Mouse (Mus musculus): Measurements from ENCODE around the gene Tmem150c. TPM values are rescaled to one million over a fixed set of nuclear protein-coding genes. Genes with fewer than 3 reads are reported as not detected.

The Tmem150c gene
- polyA plus RNA-seq, 1 experiment, result 0.65 TPM

DNA sequence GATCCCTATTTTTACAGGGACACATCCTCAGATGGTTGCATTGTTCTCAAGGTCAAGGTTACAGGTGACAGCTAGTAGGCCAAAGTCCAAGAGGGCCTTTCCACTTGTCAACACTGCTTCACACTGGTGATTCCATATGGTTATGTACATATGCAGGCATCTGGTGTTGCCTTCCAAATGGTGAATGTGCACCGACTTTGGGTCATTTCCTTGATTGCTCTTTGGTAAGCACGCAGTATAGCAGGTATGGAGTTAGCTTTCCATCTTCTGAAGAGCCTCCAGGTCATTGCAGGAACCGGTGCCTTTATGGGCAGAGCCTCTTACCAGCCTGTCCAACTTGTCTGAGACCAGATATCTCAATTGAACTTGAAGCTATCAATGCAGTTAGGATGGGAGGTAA lies 127.0 kb downstream of the Tmem150c start:
- TF ChIP-seq CTCF (IDR thresholded peaks at IDR 0.05; ENCODE audit: control insufficient read depth, insufficient read depth, low read length) (no peak), POLR2A (IDR thresholded peaks at IDR 0.05; ENCODE audit: borderline replicate concordance, control insufficient read depth, low read depth, low read length) (no peak)
- Histone ChIP-seq H3K4me1 (ENCODE audit: control insufficient read depth, insufficient read depth, low read length) (no peaks in the 10 kb centered on the region), H3K27ac (ENCODE audit: control insufficient read depth, insufficient read depth, low read depth, low read length, poor library complexity) (no peak overlapping the region), H3K4me3 (replicated peaks; ENCODE audit: control insufficient read depth, low read depth, low read length) (no peak overlapping the region)
- WGBS, result 83% methylated on average over 3 of the region's 3 CpGs

DNA sequence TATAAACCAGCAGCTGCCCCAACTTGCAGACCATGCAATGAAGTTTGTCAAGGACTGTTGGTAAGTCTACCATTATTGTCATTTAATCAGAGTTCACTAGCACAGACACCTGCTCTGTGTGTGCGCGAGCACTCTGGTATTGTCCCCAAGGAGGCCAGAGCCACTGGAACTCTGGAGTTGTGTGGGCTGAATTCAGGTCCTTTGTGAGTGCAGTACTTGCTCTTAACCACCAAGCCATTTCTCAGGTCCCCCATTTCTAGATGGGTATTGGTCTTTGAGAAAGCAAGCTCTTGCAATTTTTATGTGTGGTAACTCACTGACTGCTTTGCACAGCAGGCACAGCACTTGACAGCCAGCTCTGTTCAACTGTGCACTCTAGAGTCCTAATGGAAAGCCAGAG lies 127.5 kb downstream of the Tmem150c start:
- Histone ChIP-seq H3K27ac (ENCODE audit: control insufficient read depth, insufficient read depth, low read depth, low read length, poor library complexity) (no peak overlapping the region), H3K4me3 (replicated peaks; ENCODE audit: control insufficient read depth, low read depth, low read length) (no peak overlapping the region), H3K4me1 (ENCODE audit: control insufficient read depth, insufficient read depth, low read length) (no peaks in the 10 kb centered on the region)
- WGBS, result 90% methylated on average over 2 of the region's 2 CpGs
- no peak for TF ChIP-seq POLR2A (IDR thresholded peaks at IDR 0.05; ENCODE audit: borderline replicate concordance, control insufficient read depth, low read depth, low read length)
- no peak for TF ChIP-seq CTCF (IDR thresholded peaks at IDR 0.05; ENCODE audit: control insufficient read depth, insufficient read depth, low read length)

DNA sequence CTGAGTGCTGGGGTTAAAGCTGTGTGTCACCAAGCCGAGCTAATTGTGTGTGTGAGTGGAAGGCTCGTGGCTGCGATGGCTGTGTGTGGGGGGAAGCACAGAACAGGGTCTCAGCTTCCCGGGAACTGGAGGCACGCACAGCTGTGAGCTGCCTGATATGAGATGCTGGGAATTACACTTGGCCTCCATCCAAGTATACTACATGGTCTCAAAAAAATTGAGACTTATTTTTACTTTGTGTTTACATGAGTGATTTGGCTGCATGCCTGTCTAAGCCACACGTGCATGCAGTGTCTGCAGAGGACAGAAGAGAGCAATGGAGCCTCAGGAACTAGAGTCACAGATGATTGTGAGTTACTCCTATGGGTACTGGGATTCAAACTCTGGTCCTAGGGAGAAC lies 129.5 kb downstream of the Tmem150c start:
- H3K4me3 ChIP-seq (replicated peaks; ENCODE audit: control insufficient read depth, low read depth, low read length), result no peak overlapping the region
- no peak overlapping the region for H3K27ac ChIP-seq (ENCODE audit: control insufficient read depth, insufficient read depth, low read depth, low read length, poor library complexity)
- TF ChIP-seq POLR2A (IDR thresholded peaks at IDR 0.05; ENCODE audit: borderline replicate concordance, control insufficient read depth, low read depth, low read length) (no peak), CTCF (IDR thresholded peaks at IDR 0.05; ENCODE audit: control insufficient read depth, insufficient read depth, low read length) (no peak)
- H3K4me1 ChIP-seq (ENCODE audit: control insufficient read depth, insufficient read depth, low read length), result no peaks in the 10 kb centered on the region
- 56% methylated on average over 6 of the region's 6 CpGs for WGBS

Other genes with a start within 250 kb of the Tmem150c start
- 193 and 333 TPM in 2 replicates for gene Hnrnpd, start 180.9 kb downstream of the Tmem150c start, polyA plus RNA-seq (2011; ENCODE audit: insufficient read depth, insufficient read length, low replicate concordance, missing spikeins)
- gene 4930524J08Rik, start 180.7 kb downstream of the Tmem150c start, polyA plus RNA-seq (2011; ENCODE audit: insufficient read depth, insufficient read length, low replicate concordance, missing spikeins), result 2.6 and 5.0 TPM in 2 replicates
- gene Hnrnpdl, start 120.1 kb downstream of the Tmem150c start, polyA plus RNA-seq (2011; ENCODE audit: insufficient read depth, insufficient read length, low replicate concordance, missing spikeins), result 116 and 161 TPM in 2 replicates
- 2.3 and 7.5 TPM in 2 replicates for gene Enoph1, start 119.8 kb downstream of the Tmem150c start, polyA plus RNA-seq (2011; ENCODE audit: insufficient read depth, insufficient read length, low replicate concordance, missing spikeins)

Measured in bone marrow, adult 2 months (tissue).